Mouse (Mus musculus) heart, postnatal 0 days (tissue): ENCODE results near the gene Nkx3-2. TPM values are rescaled to one million over a fixed set of nuclear protein-coding genes. Genes with fewer than 3 reads are reported as not detected.
A peak's percentile ranks its signal among the peaks of the same experiment; 100 is the strongest.

Experiments used
- ATAC-seq: fragments of 200-750 bp; cut with Nextera tagmentation; 2 replicates; pipeline ENCODE4 v1.8.0; 2017; ENCODE audit warnings: low read depth, moderate number of reproducible peaks, moderate library complexity; ENCODE audit not compliant: insufficient read depth
- DNase-seq: peaks from one replicate; pipeline ENCODE4 v3.0.0-alpha.2; 2016; ENCODE audit warnings: low spot score
- H3K27ac ChIP-seq: fragments of 300-500 bp; sonication (generic); 2 replicates; pipeline ENCODE4 v1.5.1; 2014; ENCODE audit warnings: low read depth, mild to moderate bottlenecking
- H3K27me3 ChIP-seq: fragments of 300-500 bp; sonication (generic); 2 replicates; pipeline ENCODE4 v1.6.1; 2014; ENCODE audit warnings: low read length, mixed read lengths; ENCODE audit not compliant: control insufficient read depth, insufficient read depth
- H3K36me3 ChIP-seq: fragments of 300-500 bp; sonication (generic); replicated peaks from 2 replicates; pipeline ENCODE4 v1.6.1; 2014; ENCODE audit warnings: low read length, mixed read lengths; ENCODE audit not compliant: control insufficient read depth, insufficient read depth
- H3K4me1 ChIP-seq: fragments of 300-500 bp; sonication (generic); 2 replicates; pipeline ENCODE4 v1.6.1; 2014; ENCODE audit warnings: antibody characterized with exemption; ENCODE audit not compliant: control insufficient read depth, insufficient read depth
- H3K4me2 ChIP-seq: fragments of 300-500 bp; sonication (generic); 2 replicates; pipeline ENCODE4 v1.6.1; 2014; ENCODE audit warnings: low read depth, mild to moderate bottlenecking, low read length, moderate library complexity
- H3K4me3 ChIP-seq: fragments of 300-500 bp; sonication (generic); 2 replicates; pipeline ENCODE4 v1.5.1; 2014; ENCODE audit warnings: low read depth, low read length
- H3K9ac ChIP-seq: fragments of 300-500 bp; sonication (generic); replicated peaks from 2 replicates; pipeline ENCODE4 v1.6.1; 2014; ENCODE audit warnings: low read depth, low read length, mixed read lengths
- H3K9me3 ChIP-seq: fragments of 300-500 bp; sonication (generic); replicated peaks from 2 replicates; pipeline ENCODE4 v1.6.1; 2016; ENCODE audit warnings: low read length; ENCODE audit not compliant: control insufficient read depth
- CTCF ChIP-seq: IDR thresholded peaks from 2 replicates; pipeline ENCODE4 v1.5.1; 2016; ENCODE audit warnings: antibody characterized with exemption, control low read depth, low read depth
- EP300 ChIP-seq: IDR thresholded peaks from 2 replicates; pipeline ENCODE4 v1.6.1; 2016; ENCODE audit warnings: antibody characterized with exemption, low read depth
- WGBS: fragments of 180-500 bp; shearing (Covaris S2); extraction: QIAGEN DNeasy Blood & Tissue Kit; methylation state at CpG from one replicate; pipeline ENCODE4 v1.1.7; 2014; 5-methylcytosine and 5-hydroxymethylcytosine counted together
- polyA plus RNA-seq: library from polyadenylated mRNA; unstranded; fragments of >200 nt; fragmentation: Nextera tagmentation; extraction: Ambion mirVana; gene quantifications from 2 replicates; pipeline ENCODE4 v1.2.1, GENCODE M21; 2015
- total RNA-seq: library from RNA; depleted of rRNA; stranded (reverse); fragments of >200 nt; gene quantifications from 2 replicates; pipeline ENCODE4 v1.2.3, GENCODE M21; 2014; ENCODE audit warnings: low replicate concordance

The Nkx3-2 gene
- total and polyA plus RNA-seq, 2 experiments from 2014 or later = not detected

DNA sequence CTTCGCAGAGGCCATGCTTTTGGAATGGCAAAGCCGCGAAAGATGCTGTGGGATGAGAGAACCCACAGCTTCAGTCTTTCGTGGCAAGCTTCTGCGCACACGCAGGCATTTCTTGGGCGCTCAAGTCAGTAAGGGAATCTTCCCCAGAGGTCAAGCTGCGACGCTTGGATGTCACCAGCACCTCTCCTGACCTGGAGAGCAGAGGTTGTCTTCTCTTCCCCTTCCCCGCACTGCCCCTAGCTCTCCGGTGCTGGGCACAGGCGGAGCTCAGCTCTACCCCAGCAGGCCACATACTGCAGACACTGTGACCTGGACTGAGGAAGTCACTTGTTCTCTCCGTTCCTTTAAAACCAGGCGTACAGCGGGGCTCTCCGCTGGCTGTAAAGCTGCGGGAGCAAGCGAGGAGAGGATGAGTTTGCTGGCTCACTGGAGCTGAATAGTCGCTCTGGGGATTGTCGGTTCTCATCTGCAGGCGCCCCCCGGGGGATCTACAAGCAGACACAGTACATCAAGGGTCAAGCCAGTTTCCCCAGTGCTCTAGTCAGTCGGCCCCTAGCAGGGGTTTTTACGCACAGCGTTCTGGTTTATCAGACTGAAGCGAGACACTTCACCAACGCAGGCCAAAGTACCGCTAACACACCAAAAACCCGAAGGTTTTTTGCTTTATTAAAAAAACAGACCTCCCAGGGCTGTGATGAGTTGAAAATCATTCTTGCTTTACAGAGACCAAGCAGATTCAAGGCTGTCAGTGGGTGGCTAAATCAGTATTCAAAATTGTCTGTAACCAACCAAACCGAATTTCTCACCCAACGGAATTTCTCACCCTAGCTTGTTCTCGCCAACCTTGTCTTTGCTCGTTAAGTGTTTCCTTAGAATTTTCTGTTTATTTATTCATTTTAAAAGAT, 3.2 kb upstream of the Nkx3-2 start:
- DNase-seq (no peak), ATAC-seq (no peak)
- no peaks in the 10 kb centered on the region for H3K4me1 ChIP-seq
- peak overlapping the region; percentile 57 for H3K4me3 ChIP-seq
- WGBS = 3% methylated on average over 33 of the region's 33 CpGs
- peak overlapping the region; percentile 65 for H3K4me2 ChIP-seq
- H3K36me3 ChIP-seq = no peaks in the 10 kb centered on the region
- no peak overlapping the region for H3K9ac ChIP-seq
- no peak overlapping the region for H3K27ac ChIP-seq
- TF ChIP-seq CTCF (no peak), EP300 (no peak)
- no peaks in the 10 kb centered on the region for H3K9me3 ChIP-seq
- peaks cover 62% of the 10 kb centered on the region for H3K27me3 ChIP-seq

DNA sequence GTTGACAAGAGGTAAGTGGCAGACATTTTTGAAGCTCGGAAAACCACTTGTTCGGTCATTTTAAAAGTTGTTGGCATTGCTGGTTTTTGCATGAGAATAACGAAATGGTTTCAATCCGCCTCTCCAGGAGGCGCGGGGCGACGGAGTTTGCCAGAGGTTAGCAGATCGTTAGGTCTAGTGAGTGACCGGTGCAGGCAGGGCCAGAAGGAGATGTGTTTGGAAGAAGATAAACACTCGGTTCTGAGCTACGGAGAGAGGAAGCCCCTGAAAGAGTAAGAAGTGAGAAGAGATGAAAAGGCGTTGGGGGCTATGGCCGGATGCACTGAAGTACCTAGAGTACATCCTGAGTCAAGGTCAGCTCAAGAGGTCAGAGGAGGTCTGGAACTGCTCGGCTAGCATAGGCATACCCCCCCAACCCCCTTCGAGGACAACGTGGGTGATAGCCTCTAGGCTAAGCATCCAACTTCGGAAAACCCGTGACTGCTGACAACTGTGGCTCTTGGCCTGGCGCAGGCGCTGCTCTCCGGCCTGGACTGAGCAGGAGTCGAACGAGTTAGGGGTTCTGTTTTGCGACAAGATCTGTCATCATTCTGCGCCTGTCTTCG, 2.2 kb upstream of the Nkx3-2 start:
- ATAC-seq (no peak), DNase-seq (no peak)
- H3K36me3 ChIP-seq = no peaks in the 10 kb centered on the region
- no peaks in the 10 kb centered on the region for H3K9me3 ChIP-seq
- H3K4me1 ChIP-seq = no peaks in the 10 kb centered on the region
- no peak overlapping the region for H3K27ac ChIP-seq
- no peak overlapping the region for H3K4me2 ChIP-seq
- TF ChIP-seq EP300 (no peak), CTCF (no peak)
- H3K4me3 ChIP-seq = no peak overlapping the region
- H3K27me3 ChIP-seq = peaks cover 72% of the 10 kb centered on the region
- WGBS = 5% methylated on average over 27 of the region's 27 CpGs
- no peak overlapping the region for H3K9ac ChIP-seq

DNA sequence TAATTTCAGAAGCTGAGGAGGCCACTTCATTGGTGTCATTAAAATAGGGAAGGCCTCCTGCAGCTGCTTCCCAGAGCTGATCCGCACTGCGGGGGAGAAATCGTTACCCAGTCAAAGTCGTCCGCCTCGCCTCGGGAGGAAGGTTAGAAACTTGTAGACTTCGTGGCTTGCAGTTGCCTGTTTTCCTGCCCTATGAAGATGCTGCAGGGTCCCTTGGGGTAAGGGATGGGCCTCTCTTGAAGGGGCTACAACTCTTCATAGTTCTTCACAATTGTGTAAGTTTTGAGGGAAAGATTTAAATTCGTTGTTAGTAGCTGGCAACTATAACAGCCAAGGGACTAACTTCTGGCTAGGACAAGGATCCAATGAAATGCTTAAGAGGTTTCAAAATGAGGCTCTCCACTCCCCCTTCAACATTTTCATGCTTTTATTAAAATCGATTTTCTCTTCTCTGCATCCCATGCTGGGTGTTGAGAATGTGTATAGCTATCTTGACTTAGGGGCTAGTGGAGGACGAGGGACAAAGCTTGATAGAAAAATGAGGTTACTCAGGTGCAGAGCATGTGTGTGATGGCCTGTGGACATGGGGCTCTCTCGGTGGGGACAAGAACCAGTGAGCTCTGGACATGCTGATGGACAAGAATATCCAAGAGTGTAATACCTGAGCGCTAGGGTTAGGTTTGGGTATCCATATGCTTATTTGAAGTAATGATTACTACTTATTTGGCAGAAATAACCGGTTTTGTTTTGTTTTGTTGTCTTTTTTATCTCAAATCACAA, 1.5 kb upstream of the Nkx3-2 start:
- DNase-seq = no peak

DNA sequence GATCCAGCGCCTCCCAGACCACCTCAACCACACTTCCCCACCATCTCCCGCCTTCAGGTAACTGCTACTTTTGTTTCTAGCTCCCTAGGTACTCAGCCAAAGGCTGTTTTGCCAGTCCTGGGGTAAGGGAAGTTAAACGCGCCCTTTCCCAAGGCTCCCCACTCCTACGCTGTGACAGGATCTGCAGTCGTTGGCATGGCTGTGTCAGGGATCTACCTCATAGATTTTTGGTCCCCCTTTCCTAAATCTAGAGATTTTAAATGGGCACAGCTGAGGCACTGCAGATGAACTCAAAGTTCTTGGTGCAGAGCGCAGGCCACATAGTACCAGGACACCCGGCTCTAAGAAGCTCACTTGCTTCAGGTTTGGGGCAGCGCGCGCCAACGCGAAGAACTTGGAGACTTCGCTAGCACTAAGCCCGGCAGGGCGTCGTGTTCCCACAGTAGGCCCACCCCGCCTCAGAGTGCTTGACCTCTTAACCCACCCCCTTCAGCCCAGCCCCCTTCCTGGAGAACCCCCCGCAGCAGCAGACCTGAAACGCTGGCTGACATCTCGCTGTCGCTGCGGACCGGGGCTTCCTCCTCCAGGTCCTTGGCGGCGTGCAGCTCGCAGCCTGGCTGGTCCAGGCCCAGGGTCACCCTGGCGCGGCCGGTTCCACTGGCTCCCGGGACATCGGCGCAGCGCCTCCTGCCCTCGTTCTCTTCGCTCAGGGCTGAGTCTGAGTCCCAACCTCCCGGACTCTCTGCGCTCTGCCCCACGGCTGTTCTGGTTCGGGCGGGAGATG, 1.2 kb downstream of the Nkx3-2 start:
- 2% methylated on average over 41 of the region's 41 CpGs for WGBS
- Histone ChIP-seq H3K27ac (no peak overlapping the region), H3K27me3 (peaks cover 97% of the 10 kb centered on the region), H3K36me3 (no peaks in the 10 kb centered on the region), H3K9me3 (no peaks in the 10 kb centered on the region), H3K4me1 (no peaks in the 10 kb centered on the region), H3K4me2 (peak overlapping the region; percentile 55), H3K4me3 (peak overlapping the region; percentile 37), H3K9ac (no peak overlapping the region)
- DNase-seq (no peak), ATAC-seq (no peak)
- no peak for TF ChIP-seq EP300
- no peak for TF ChIP-seq CTCF

More for the DNA sequence above, 1.5 kb upstream of the Nkx3-2 start:
- Histone ChIP-seq H3K27me3 (peaks cover 79% of the 10 kb centered on the region), H3K4me3 (no peak overlapping the region), H3K27ac (no peak overlapping the region), H3K36me3 (no peaks in the 10 kb centered on the region), H3K9me3 (no peaks in the 10 kb centered on the region), H3K9ac (no peak overlapping the region), H3K4me2 (no peak overlapping the region), H3K4me1 (no peaks in the 10 kb centered on the region)
- WGBS = 4% methylated on average over 14 of the region's 14 CpGs
- TF ChIP-seq EP300 (no peak), CTCF (no peak)
- ATAC-seq = no peak
